ENCODE assay signal across 8 mouse cellular contexts in genomic region chr7:44303346-44304340, GRCm38 (mm10). TPM values are rescaled to one million over a fixed set of nuclear protein-coding genes. Genes with fewer than 3 reads are reported as not detected.
A peak's percentile ranks its signal among the peaks of the same experiment; 100 is the strongest.
DNase-seq lines count a peak whose midpoint lies in the region; ATAC-seq lines count a peak whose summit lies in the region.

No protein-coding gene starts in this region.

- H3K9me3 ChIP-seq in kidney, embryonic 14.5 days (ENCODE audit: control insufficient read depth, low read length), result no peaks in the 10 kb centered on the region
- no peaks in the 10 kb centered on the region for H3K9me3 ChIP-seq in hindbrain, embryonic 13.5 days
- no peaks in the 10 kb centered on the region for H3K9me3 ChIP-seq in midbrain, embryonic 14.5 days (ENCODE audit: control insufficient read depth, low read length)

- peaks cover 19% of the 10 kb centered on the region for H3K4me1 ChIP-seq in kidney, embryonic 14.5 days (ENCODE audit: control insufficient read depth, insufficient read depth, low read length)
- peaks cover 16% of the 10 kb centered on the region for H3K4me1 ChIP-seq in hindbrain, embryonic 13.5 days (replicated peaks)
- H3K4me1 ChIP-seq in midbrain, embryonic 14.5 days (ENCODE audit: control insufficient read depth, insufficient read depth, low read length), result peaks cover 6% of the 10 kb centered on the region

- peak overlapping the region; percentile 73; the same call in 1 of the 2 replicates for H3K27ac ChIP-seq in kidney, embryonic 14.5 days (ENCODE audit: low read depth, low read length)
- H3K27ac ChIP-seq in hindbrain, embryonic 13.5 days, result peak overlapping the region; percentile 97
- H3K27ac ChIP-seq in midbrain, embryonic 14.5 days (replicated peaks; ENCODE audit: low read depth, low read length), result peak overlapping the region; percentile 96

- 84% methylated on average over 14 of the region's 14 CpGs for WGBS in kidney, embryonic 14.5 days
- WGBS in hindbrain, embryonic 13.5 days, result 89% methylated on average over 14 of the region's 14 CpGs
- 84% methylated on average over 14 of the region's 14 CpGs for WGBS in midbrain, embryonic 14.5 days

- 0 out of 2 replicates have a peak, but pooled peaks cover 4% of the 10 kb centered on the region for H3K27me3 ChIP-seq in kidney, embryonic 14.5 days (ENCODE audit: control insufficient read depth, insufficient read depth, low read length)
- 0 out of 2 replicates have a peak, but pooled peaks cover 13% of the 10 kb centered on the region for H3K27me3 ChIP-seq in hindbrain, embryonic 13.5 days
- no peaks in the 10 kb centered on the region for H3K27me3 ChIP-seq in midbrain, embryonic 14.5 days (ENCODE audit: control insufficient read depth, insufficient read depth, low read length)

- no peak for ATAC-seq in kidney, embryonic 14.5 days (ENCODE audit: low FRiP score, low TSS enrichment)
- ATAC-seq in hindbrain, embryonic 13.5 days (ENCODE audit: low FRiP score), result no peak
- no peak for ATAC-seq in midbrain, embryonic 14.5 days (ENCODE audit: low FRiP score, low TSS enrichment)
- no peak for ATAC-seq in erythroid progenitor cell, adult 5-6 weeks (replicated peaks; ENCODE audit: low FRiP score, poor library complexity, severe bottlenecking)

- H3K4me3 ChIP-seq in kidney, embryonic 14.5 days (ENCODE audit: low read length), result peak overlapping the region; percentile 46
- H3K4me3 ChIP-seq in hindbrain, embryonic 13.5 days, result peak overlapping the region; percentile 68
- H3K4me3 ChIP-seq in midbrain, embryonic 14.5 days (replicated peaks; ENCODE audit: low read depth, low read length), result peak overlapping the region; percentile 63

- H3K36me3 ChIP-seq in kidney, embryonic 14.5 days (ENCODE audit: control insufficient read depth, insufficient read depth, low read length), result no peaks in the 10 kb centered on the region
- H3K36me3 ChIP-seq in hindbrain, embryonic 13.5 days, result no peaks in the 10 kb centered on the region
- no peaks in the 10 kb centered on the region for H3K36me3 ChIP-seq in midbrain, embryonic 14.5 days (ENCODE audit: control insufficient read depth, insufficient read depth, low read length)

- DNase-seq in kidney, adult 8-10 months, result no peak
- peak; percentile 70 for DNase-seq in cerebellum, adult 9-10 months
- no peak for DNase-seq in midbrain, embryonic 14.5 days
- DNase-seq in left cerebral cortex, adult 18-20 months (ENCODE audit: low spot score in 2 of 2), result no peak
- DNase-seq in right cerebral cortex, postnatal 10 days (ENCODE audit: low spot score in 2 of 2), result no peak

- H3K9ac ChIP-seq in kidney, embryonic 14.5 days (ENCODE audit: low read depth, low read length), result peak overlapping the region; percentile 78
- peak overlapping the region; percentile 94 for H3K9ac ChIP-seq in hindbrain, embryonic 13.5 days
- peak overlapping the region; percentile 92 for H3K9ac ChIP-seq in midbrain, embryonic 14.5 days (replicated peaks; ENCODE audit: low read length)

- H3K4me2 ChIP-seq in kidney, embryonic 14.5 days (replicated peaks; ENCODE audit: low read depth, low read length), result peak overlapping the region; percentile 70
- H3K4me2 ChIP-seq in hindbrain, embryonic 13.5 days, result peak overlapping the region; percentile 77
- H3K4me2 ChIP-seq in midbrain, embryonic 14.5 days (ENCODE audit: low read length), result peak overlapping the region; percentile 81

RNA-seq across cellular contexts. Expression of gene Clec11a, which starts 3.1 kb away (rescaled TPM):
- 3.4 TPM in 2 replicates for polyA plus RNA-seq in kidney, embryonic 14.5 days (2014; fragmentation: Nextera tagmentation; extraction: Ambion mirVana)
- polyA plus RNA-seq in hindbrain, embryonic 13.5 days (2015; fragmentation: Nextera tagmentation; extraction: Ambion mirVana), result 3.4 and 3.9 TPM in 2 replicates
- polyA plus RNA-seq in midbrain, embryonic 14.5 days (2014; fragmentation: Nextera tagmentation; extraction: Ambion mirVana), result 4.6 and 4.7 TPM in 2 replicates
- 1 to 10 TPM; 3.4 to 3.7 TPM for total RNA-seq in left cerebral cortex, adult 18-20 months (2021)
- total RNA-seq in erythroid progenitor cell, adult 5-6 weeks (2015; ENCODE audit: low replicate concordance), result 2.5 TPM in 1 of 2 replicates, not detected in the other
- not detected in 2 replicates for total RNA-seq in erythroid progenitor cell, adult 5-6 weeks (2017; ENCODE audit: low replicate concordance)

RNA-seq across cellular contexts. Expression of gene Shank1, which starts 6.4 kb away (rescaled TPM):
- 1.3 and 1.9 TPM in 2 replicates for polyA plus RNA-seq in kidney, embryonic 14.5 days (2014; fragmentation: Nextera tagmentation; extraction: Ambion mirVana)
- 31.7 and 32.6 TPM in 2 replicates for polyA plus RNA-seq in hindbrain, embryonic 13.5 days (2015; fragmentation: Nextera tagmentation; extraction: Ambion mirVana)
- 35.1 and 37.8 TPM in 2 replicates for polyA plus RNA-seq in midbrain, embryonic 14.5 days (2014; fragmentation: Nextera tagmentation; extraction: Ambion mirVana)
- total RNA-seq in left cerebral cortex, adult 18-20 months (2021), result 100 to 1,000 TPM; 519 to 589 TPM
- not detected in 2 replicates for total RNA-seq in erythroid progenitor cell, adult 5-6 weeks (2015; ENCODE audit: low replicate concordance)
- under 0.01 and 0.23 TPM in 2 replicates for total RNA-seq in erythroid progenitor cell, adult 5-6 weeks (2017; ENCODE audit: low replicate concordance)

RNA-seq across cellular contexts. Expression of gene Gm15517, which starts 42.4 kb away (rescaled TPM):
- not detected in 2 replicates for polyA plus RNA-seq in kidney, embryonic 14.5 days (2014; fragmentation: Nextera tagmentation; extraction: Ambion mirVana)
- polyA plus RNA-seq in hindbrain, embryonic 13.5 days (2015; fragmentation: Nextera tagmentation; extraction: Ambion mirVana), result not detected in 2 replicates
- polyA plus RNA-seq in midbrain, embryonic 14.5 days (2014; fragmentation: Nextera tagmentation; extraction: Ambion mirVana), result 1.8 TPM in 1 of 2 replicates, not detected in the other
- total RNA-seq in left cerebral cortex, adult 18-20 months (2021), result not detected
- not detected in 2 replicates for total RNA-seq in erythroid progenitor cell, adult 5-6 weeks (2015; ENCODE audit: low replicate concordance)
- total RNA-seq in erythroid progenitor cell, adult 5-6 weeks (2017; ENCODE audit: low replicate concordance), result not detected in 2 replicates

RNA-seq across cellular contexts. Expression of gene Acp4, which starts 46.5 kb away (rescaled TPM):
- polyA plus RNA-seq in kidney, embryonic 14.5 days (2014; fragmentation: Nextera tagmentation; extraction: Ambion mirVana), result not detected in 2 replicates
- polyA plus RNA-seq in hindbrain, embryonic 13.5 days (2015; fragmentation: Nextera tagmentation; extraction: Ambion mirVana), result 0.10 TPM in 1 of 2 replicates, not detected in the other
- polyA plus RNA-seq in midbrain, embryonic 14.5 days (2014; fragmentation: Nextera tagmentation; extraction: Ambion mirVana), result not detected in 2 replicates
- not detected for total RNA-seq in left cerebral cortex, adult 18-20 months (2021)
- total RNA-seq in erythroid progenitor cell, adult 5-6 weeks (2015; ENCODE audit: low replicate concordance), result not detected in 2 replicates
- total RNA-seq in erythroid progenitor cell, adult 5-6 weeks (2017; ENCODE audit: low replicate concordance), result not detected in 2 replicates

RNA-seq across cellular contexts. Expression of gene 2410002F23Rik, which starts 57.1 kb away (rescaled TPM):
- 119 and 143 TPM in 2 replicates for polyA plus RNA-seq in kidney, embryonic 14.5 days (2014; fragmentation: Nextera tagmentation; extraction: Ambion mirVana)
- polyA plus RNA-seq in hindbrain, embryonic 13.5 days (2015; fragmentation: Nextera tagmentation; extraction: Ambion mirVana), result 206 and 226 TPM in 2 replicates
- polyA plus RNA-seq in midbrain, embryonic 14.5 days (2014; fragmentation: Nextera tagmentation; extraction: Ambion mirVana), result 199 and 211 TPM in 2 replicates
- 10 to 100 TPM; 68.6 to 71.1 TPM for total RNA-seq in left cerebral cortex, adult 18-20 months (2021)
- total RNA-seq in erythroid progenitor cell, adult 5-6 weeks (2015; ENCODE audit: low replicate concordance), result 16.6 and 17.6 TPM in 2 replicates
- 9.2 and 11.4 TPM in 2 replicates for total RNA-seq in erythroid progenitor cell, adult 5-6 weeks (2017; ENCODE audit: low replicate concordance)

Comparison
In these comparisons a context has a peak if more than half of its experiments do, and no peak if none do; other contexts are left out.
1. RNA of gene Shank1, which starts 6.4 kb away (polyA plus RNA-seq): 35.1 to 37.8 TPM in midbrain, embryonic 14.5 days and 31.7 to 32.6 TPM in hindbrain, embryonic 13.5 days; 1.3 to 1.9 TPM in kidney, embryonic 14.5 days; every median in the first group is over 10 times any median in the second.
2. Peak in every context shown above with its lines, with median percentiles within 50 percentile points of each other: H3K27ac ChIP-seq, H3K4me2 ChIP-seq, H3K4me3 ChIP-seq and H3K9ac ChIP-seq.